Mouse (Mus musculus): ENCODE results near the gene Spata4.
"Not testable (repeated sequence)": the region's sequence is repeated elsewhere in the genome, so short reads cannot be mapped to it uniquely, and the experiment has no call there.

DNA sequence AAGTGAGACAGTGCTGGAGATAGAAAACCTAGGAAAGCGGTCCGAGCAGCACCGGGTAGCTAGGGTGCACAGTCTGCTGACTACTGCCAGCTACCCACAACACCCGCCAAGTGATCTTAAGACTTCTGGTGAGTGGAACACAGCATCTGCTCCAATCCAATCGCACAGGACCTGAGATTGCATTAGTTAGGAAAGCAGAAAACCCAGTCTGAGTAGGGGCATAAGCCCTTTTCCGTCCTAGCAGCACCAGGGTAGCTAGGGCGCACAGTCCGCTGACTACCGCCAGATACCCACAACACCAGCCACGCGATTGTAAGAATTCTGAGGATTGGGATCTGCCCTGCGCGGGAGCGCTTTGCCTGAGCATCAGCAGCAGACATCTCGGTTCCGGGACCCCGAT is 16.1 kb downstream of the Spata4 start:
- TF ChIP-seq EP300, CTCF (IDR thresholded peaks at IDR 0.05; ENCODE audit: low read depth): not testable (repeated sequence)

Data from heart, postnatal 0 days (tissue).